Mouse (Mus musculus) MEL (cell line): ENCODE measurements around the gene Ezh1. TPM values are rescaled to one million over a fixed set of nuclear protein-coding genes. Genes with fewer than 3 reads are reported as not detected.

Experiments used
- DNase-seq: peaks from one replicate; pipeline ENCODE4 v3.0.0; 2011; ENCODE audit warnings: low read depth, low spot score
- H3K27ac ChIP-seq: 2 replicates; pipeline ENCODE4 v1.5.1; 2012; ENCODE audit warnings: low read depth, mild to moderate bottlenecking, control low read depth, low read length, moderate library complexity; ENCODE audit not compliant: control insufficient read depth
- H3K27me3 ChIP-seq, 2 experiments: fragments of 150-350 bp in 1 of 2; sonication (generic) in 1 of 2; 2 replicates each; pipeline ENCODE4 v1.6.1; 2012; ENCODE audit warnings: low read length in 2 of 2, mild to moderate bottlenecking in 2 of 2, improper control_type of control experiment in 1 of 2, moderate library complexity in 1 of 2; ENCODE audit not compliant: insufficient read depth in 2 of 2, control insufficient read depth in 1 of 2
- H3K36me3 ChIP-seq, 2 experiments: 2 replicates each; pipeline ENCODE4 v1.6.1; 2012 to 2014; ENCODE audit warnings: low read length in 2 of 2, improper control_type of control experiment in 1 of 2, inconsistent platforms in 1 of 2, mild to moderate bottlenecking in 1 of 2; ENCODE audit not compliant: insufficient read depth in 2 of 2, control insufficient read depth in 1 of 2
- H3K4me1 ChIP-seq, 2 experiments: fragments of 150-350 bp in 1 of 2; sonication (generic) in 1 of 2; 2 replicates each; pipeline ENCODE4 v1.6.1; 2012; ENCODE audit warnings: low read length in 2 of 2, improper control_type of control experiment in 1 of 2, mild to moderate bottlenecking in 1 of 2; ENCODE audit not compliant: insufficient read depth in 2 of 2, control insufficient read depth in 1 of 2
- H3K4me3 ChIP-seq, 2 experiments: fragments of 150-350 bp in 1 of 2; sonication (generic) in 1 of 2; 2 replicates each; pipeline ENCODE4 v1.5.1; 2012; ENCODE audit warnings: low read depth in 2 of 2, low read length in 2 of 2, mild to moderate bottlenecking in 2 of 2, moderate library complexity in 2 of 2, control low read depth in 1 of 2, improper control_type of control experiment in 1 of 2; ENCODE audit not compliant: control insufficient read depth in 1 of 2, insufficient read depth in 1 of 2
- H3K79me2 ChIP-seq: 2 replicates; pipeline ENCODE4 v1.6.1; 2012; ENCODE audit warnings: mild to moderate bottlenecking, low read length, moderate library complexity; ENCODE audit not compliant: control insufficient read depth, poor library complexity, insufficient read depth
- H3K9ac ChIP-seq: 2 replicates; pipeline ENCODE4 v1.6.1; 2012; ENCODE audit warnings: low read depth, mild to moderate bottlenecking, control low read depth, low read length, moderate library complexity; ENCODE audit not compliant: control insufficient read depth, poor library complexity, severe bottlenecking
- H3K9me3 ChIP-seq: fragments of 150-350 bp; sonication (generic); replicated peaks from 2 replicates; pipeline ENCODE4 v1.6.1; 2012; ENCODE audit warnings: mild to moderate bottlenecking, low read length, improper control_type of control experiment, moderate library complexity; ENCODE audit not compliant: insufficient read depth
- BHLHE40 ChIP-seq: IDR thresholded peaks from 2 replicates; pipeline ENCODE4 v1.6.1; 2012; ENCODE audit warnings: low read depth, mild to moderate bottlenecking, inconsistent platforms, low read length, improper control_type of control experiment, borderline replicate concordance
- CHD1 ChIP-seq: IDR thresholded peaks from 2 replicates; pipeline ENCODE4 v1.6.1; 2012; ENCODE audit warnings: low read depth, mild to moderate bottlenecking, inconsistent platforms, low read length, improper control_type of control experiment
- CHD2 ChIP-seq: IDR thresholded peaks from 2 replicates; pipeline ENCODE4 v1.6.1; 2011; ENCODE audit warnings: low read length, improper control_type of control experiment
- CTCF ChIP-seq, 3 experiments: IDR thresholded peaks in 2 of 3; conservative IDR thresholded peaks in 1 of 3; 2 replicates each; pipeline ENCODE4 v1.5.1; 2011 to 2012; ENCODE audit warnings: low read length in 3 of 3, low read depth in 2 of 3, mild to moderate bottlenecking in 2 of 3, improper control_type of control experiment in 1 of 3, inconsistent platforms in 1 of 3, mixed read lengths in 1 of 3, moderate library complexity in 1 of 3; ENCODE audit not compliant: control insufficient read depth in 1 of 3, insufficient read depth in 1 of 3, poor library complexity in 1 of 3, severe bottlenecking in 1 of 3
- E2F4 ChIP-seq: IDR thresholded peaks from 2 replicates; pipeline ENCODE4 v1.6.1; 2011; ENCODE audit warnings: low read depth, low read length, improper control_type of control experiment, borderline replicate concordance
- ELF1 ChIP-seq: IDR thresholded peaks from 2 replicates; pipeline ENCODE4 v1.6.1; 2014; ENCODE audit warnings: low read depth, mild to moderate bottlenecking, inconsistent platforms, low read length, improper control_type of control experiment, moderate library complexity
- EP300 ChIP-seq, 2 experiments: IDR thresholded peaks; 2 replicates each; pipeline ENCODE4 v1.6.1; 2011; ENCODE audit warnings: improper control_type of control experiment in 2 of 2, low read length in 2 of 2, low read depth in 1 of 2, mild to moderate bottlenecking in 1 of 2
- ETS1 ChIP-seq: IDR thresholded peaks from 2 replicates; pipeline ENCODE4 v1.6.1; 2012; ENCODE audit warnings: low read depth, mild to moderate bottlenecking, inconsistent platforms, low read length, improper control_type of control experiment, moderate library complexity
- GABPA ChIP-seq: IDR thresholded peaks from 2 replicates; pipeline ENCODE4 v1.6.1; 2012; ENCODE audit warnings: low read depth, mild to moderate bottlenecking, inconsistent platforms, low read length, improper control_type of control experiment, moderate library complexity
- GATA1 ChIP-seq: IDR thresholded peaks from 2 replicates; pipeline ENCODE4 v1.6.1; 2011; ENCODE audit warnings: low read depth, low read length, improper control_type of control experiment
- HCFC1 ChIP-seq: IDR thresholded peaks from 2 replicates; pipeline ENCODE4 v1.6.1; 2012; ENCODE audit warnings: low read depth, mild to moderate bottlenecking, inconsistent platforms, low read length, improper control_type of control experiment, moderate library complexity
- KAT2A ChIP-seq: conservative IDR thresholded peaks from 2 replicates; pipeline ENCODE4 v1.6.1; 2012; ENCODE audit warnings: low read depth, low read length, improper control_type of control experiment, inconsistent platforms
- MAFK ChIP-seq: IDR thresholded peaks from 2 replicates; pipeline ENCODE4 v1.6.1; 2011; ENCODE audit warnings: low read depth, mild to moderate bottlenecking, low read length, improper control_type of control experiment, borderline replicate concordance
- MAX ChIP-seq: IDR thresholded peaks from 2 replicates; pipeline ENCODE4 v1.6.1; 2011; ENCODE audit warnings: low read length, improper control_type of control experiment
- MAZ ChIP-seq: IDR thresholded peaks from 2 replicates; pipeline ENCODE4 v1.6.1; 2012; ENCODE audit warnings: low read depth, mild to moderate bottlenecking, inconsistent platforms, low read length, improper control_type of control experiment
- MEF2A ChIP-seq: IDR thresholded peaks from 2 replicates; pipeline ENCODE4 v1.6.1; 2014; ENCODE audit warnings: low read depth, mild to moderate bottlenecking, inconsistent platforms, low read length, improper control_type of control experiment; ENCODE audit not compliant: poor library complexity, insufficient replicate concordance, severe bottlenecking; ENCODE audit errors: extremely low read depth
- MYB ChIP-seq: IDR thresholded peaks from 2 replicates; pipeline ENCODE4 v1.6.1; 2011; ENCODE audit warnings: mild to moderate bottlenecking, low read depth, low read length, improper control_type of control experiment
- MYC ChIP-seq: IDR thresholded peaks from 2 replicates; pipeline ENCODE4 v1.6.1; 2011; ENCODE audit warnings: low read depth, mild to moderate bottlenecking, low read length, improper control_type of control experiment, moderate library complexity
- NELFE ChIP-seq: IDR thresholded peaks from 2 replicates; pipeline ENCODE4 v1.6.1; 2011; ENCODE audit warnings: low read depth, low read length, improper control_type of control experiment
- NRF1 ChIP-seq: IDR thresholded peaks from 2 replicates; pipeline ENCODE4 v1.6.1; 2014; ENCODE audit warnings: low read depth, mild to moderate bottlenecking, inconsistent platforms, low read length, improper control_type of control experiment, moderate library complexity; ENCODE audit not compliant: poor library complexity, insufficient read depth, severe bottlenecking
- POLR2A ChIP-seq, 2 experiments: IDR thresholded peaks; 2 replicates each; pipeline ENCODE4 v1.6.1; 2011 to 2012; ENCODE audit warnings: low read length in 2 of 2, mild to moderate bottlenecking in 2 of 2, control low read depth in 1 of 2, improper control_type of control experiment in 1 of 2, low read depth in 1 of 2, moderate library complexity in 1 of 2; ENCODE audit not compliant: control insufficient read depth in 1 of 2, insufficient read depth in 1 of 2, poor library complexity in 1 of 2
- RAD21 ChIP-seq: IDR thresholded peaks from 2 replicates; pipeline ENCODE4 v1.6.1; 2011; ENCODE audit warnings: mild to moderate bottlenecking, low read depth, low read length, improper control_type of control experiment
- RCOR1 ChIP-seq: IDR thresholded peaks from 2 replicates; pipeline ENCODE4 v1.6.1; 2012; ENCODE audit warnings: low read depth, mild to moderate bottlenecking, inconsistent platforms, low read length, improper control_type of control experiment
- SIN3A ChIP-seq: IDR thresholded peaks from 2 replicates; pipeline ENCODE4 v1.6.1; 2012; ENCODE audit warnings: low read length, improper control_type of control experiment, inconsistent platforms
- SMC3 ChIP-seq: IDR thresholded peaks from 2 replicates; pipeline ENCODE4 v1.6.1; 2011; ENCODE audit warnings: low read depth, low read length, improper control_type of control experiment
- TAL1 ChIP-seq: IDR thresholded peaks from 2 replicates; pipeline ENCODE4 v1.6.1; 2012; ENCODE audit warnings: mild to moderate bottlenecking, inconsistent platforms, low read length, moderate library complexity, mixed read lengths
- TBP ChIP-seq: IDR thresholded peaks from 2 replicates; pipeline ENCODE4 v1.8.0; 2011; ENCODE audit warnings: low read depth, low read length, improper control_type of control experiment
- TCF12 ChIP-seq: IDR thresholded peaks from 2 replicates; pipeline ENCODE4 v1.6.1; 2014; ENCODE audit warnings: low read depth, mild to moderate bottlenecking, inconsistent platforms, low read length, improper control_type of control experiment, moderate library complexity
- UBTF ChIP-seq: IDR thresholded peaks from 2 replicates; pipeline ENCODE4 v1.6.1; 2012; ENCODE audit warnings: low read depth, mild to moderate bottlenecking, inconsistent platforms, low read length, improper control_type of control experiment, moderate library complexity, borderline replicate concordance; ENCODE audit not compliant: insufficient read depth
- USF1 ChIP-seq: IDR thresholded peaks from 2 replicates; pipeline ENCODE4 v1.6.1; 2014; ENCODE audit warnings: low read depth, mild to moderate bottlenecking, inconsistent platforms, low read length, improper control_type of control experiment, moderate library complexity
- USF2 ChIP-seq, 2 experiments: IDR thresholded peaks; 2 replicates each; pipeline ENCODE4 v1.6.1; 2011 to 2012; ENCODE audit warnings: improper control_type of control experiment in 2 of 2, low read length in 2 of 2, borderline replicate concordance in 1 of 2, inconsistent platforms in 1 of 2, low read depth in 1 of 2, mild to moderate bottlenecking in 1 of 2; ENCODE audit not compliant: insufficient read depth in 1 of 2
- ZC3H11A ChIP-seq: IDR thresholded peaks from 2 replicates; pipeline ENCODE4 v1.6.1; 2012; ENCODE audit warnings: low read depth, mild to moderate bottlenecking, inconsistent platforms, low read length, improper control_type of control experiment
- ZKSCAN1 ChIP-seq: IDR thresholded peaks from 2 replicates; pipeline ENCODE4 v1.6.1; 2012; ENCODE audit warnings: low read depth, mild to moderate bottlenecking, inconsistent platforms, low read length, improper control_type of control experiment, moderate library complexity
- ZMIZ1 ChIP-seq: IDR thresholded peaks from 2 replicates; pipeline ENCODE4 v1.6.1; 2012; ENCODE audit warnings: low read depth, mild to moderate bottlenecking, inconsistent platforms, low read length, improper control_type of control experiment, moderate library complexity
- ZNF384 ChIP-seq: IDR thresholded peaks from 2 replicates; pipeline ENCODE4 v1.6.1; 2012; ENCODE audit warnings: low read depth, mild to moderate bottlenecking, inconsistent platforms, low read length, improper control_type of control experiment
- polyA plus RNA-seq, 2 experiments: library from polyadenylated mRNA; stranded (reverse) in 1 of 2; unstranded in 1 of 2; fragments of >175 nt in 1 of 2; fragments of >200 nt in 1 of 2; gene quantifications; 2 replicates each; pipeline versions ENCODE4 v1.2.1 to v1.2.4; 2012; ENCODE audit warnings: low replicate concordance in 2 of 2, low read depth in 1 of 2; ENCODE audit not compliant: insufficient read length in 2 of 2, insufficient read depth in 1 of 2, missing spikeins in 1 of 2
- total RNA-seq: library from RNA; depleted of rRNA; stranded (reverse); fragments of 300-350 nt; gene quantifications from 2 replicates; pipeline ENCODE4 v1.2.3, GENCODE M21; 2012

Gene Ezh1
- total and polyA plus RNA-seq, 3 experiments, result 5.0 to 8.4 TPM; not detected in 1

DNA sequence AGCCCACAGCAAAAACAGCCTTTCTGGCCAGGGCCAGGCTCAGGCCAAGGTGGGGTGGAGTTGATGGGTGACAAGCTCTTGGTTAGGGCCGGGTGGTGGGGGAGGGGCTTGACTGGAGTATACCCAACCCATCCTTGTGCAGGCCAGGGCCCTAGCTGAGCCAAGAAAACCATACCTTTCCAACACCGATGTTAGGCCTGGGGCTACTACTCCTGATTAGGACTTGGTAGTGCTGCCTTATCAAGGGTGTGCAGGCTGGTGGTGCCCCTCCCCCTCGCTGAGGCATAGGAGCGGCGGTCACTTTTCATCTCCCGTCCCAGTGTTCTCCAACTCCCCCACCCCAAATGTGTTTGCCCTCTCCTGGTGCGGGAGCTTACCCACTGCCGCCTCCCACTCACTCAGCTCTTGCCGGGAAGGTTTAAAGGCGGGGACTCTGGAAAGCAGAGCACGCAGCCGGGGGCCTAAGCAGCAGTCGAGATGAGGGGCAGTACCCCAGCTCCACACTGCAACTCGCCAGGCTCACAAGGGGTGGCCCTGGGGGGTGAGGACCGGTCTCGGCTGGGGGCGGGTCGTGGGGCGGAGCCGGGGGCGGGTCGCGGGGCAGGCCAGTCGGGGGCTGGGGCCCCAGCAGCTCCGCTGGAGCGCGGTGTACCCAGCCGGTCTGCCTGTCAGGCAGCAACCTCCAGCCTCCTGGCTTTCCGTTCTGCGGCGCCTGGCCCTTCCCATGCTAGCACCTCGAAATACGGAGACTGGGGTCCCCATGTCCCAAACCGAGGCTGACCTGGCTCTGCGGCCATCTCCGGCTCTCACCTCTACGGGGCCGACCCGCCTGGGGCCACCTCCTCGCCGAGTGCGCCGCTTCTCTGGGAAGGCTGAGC is 33.9 kb upstream of the Ezh1 start, which contains the start of gene Wnk4:
Wnk4 (plus strand) TSS at position 620 of the 878 bp plus-strand sequence.
- Histone ChIP-seq H3K36me3 (peaks cover 0 to 10% of the 10 kb centered on the region in 2 experiments; a peak in 2 of 4 replicates), H3K4me3 (peak within 1 kb of the TSS; percentile 72 to 80), H3K27ac (peak within 1 kb of the TSS; percentile 23), H3K9me3 (no peaks in the 10 kb centered on the region), H3K9ac (peak within 1 kb of the TSS; percentile 80), H3K79me2 (peaks cover 3% of the 10 kb centered on the region; the same call in 1 of the 2 replicates), H3K27me3 (no peaks in the 10 kb centered on the region; a peak in 1 of 4 replicates), H3K4me1 (peaks cover 3 to 20% of the 10 kb centered on the region in 2 experiments; a peak in 3 of 4 replicates)
- peak; percentile 68 for TF ChIP-seq CHD2
- TF ChIP-seq NELFE, result no peak; the same call in 1 of the 2 replicates
- TF ChIP-seq KAT2A, result no peak
- peak; percentile 85 for TF ChIP-seq GATA1
- TF ChIP-seq HCFC1, result peak; percentile 58
- TF ChIP-seq MYB, result peak; percentile 28; the same call in 1 of the 2 replicates
- TF ChIP-seq SMC3, result peak; percentile 26; the same call in 1 of the 2 replicates
- TF ChIP-seq MAZ, result peak; percentile 75
- TF ChIP-seq CTCF (IDR thresholded peaks at IDR 0.05 in 2 of 3, conservative IDR thresholded peaks at IDR 0.05 in 1 of 3; ENCODE audit: control insufficient read depth in 1 of 3, insufficient read depth in 1 of 3, low read depth in 2 of 3, low read length in 3 of 3, poor library complexity in 1 of 3, severe bottlenecking in 1 of 3), result no peak
- no peak for TF ChIP-seq USF2 (IDR thresholded peaks at IDR 0.05; ENCODE audit: borderline replicate concordance in 1 of 2, insufficient read depth in 1 of 2, low read depth in 1 of 2, low read length in 2 of 2)
- peak; percentile 53 for TF ChIP-seq SIN3A
- TF ChIP-seq GABPA, result no peak
- TF ChIP-seq MEF2A, result no peak
- TF ChIP-seq POLR2A (IDR thresholded peaks at IDR 0.05; ENCODE audit: control insufficient read depth in 1 of 2, insufficient read depth in 1 of 2, low read depth in 1 of 2, low read length in 2 of 2, poor library complexity in 1 of 2), result peak; percentile 51 to 58; a peak in 2 of 4 replicates
- peak; percentile 76 to 83 for TF ChIP-seq EP300 (IDR thresholded peaks at IDR 0.05; ENCODE audit: low read depth in 1 of 2, low read length in 2 of 2)
- peak; percentile 40; the same call in 1 of the 2 replicates for TF ChIP-seq ETS1
- no peak for TF ChIP-seq TBP
- TF ChIP-seq ZMIZ1, result no peak
- no peak for TF ChIP-seq ZC3H11A
- TF ChIP-seq NRF1, result no peak
- TF ChIP-seq E2F4, result no peak
- no peak for TF ChIP-seq ZNF384
- TF ChIP-seq CHD1, result no peak
- TF ChIP-seq USF1, result no peak
- no peak for TF ChIP-seq MYC
- peak; percentile 63 for TF ChIP-seq RCOR1
- no peak for TF ChIP-seq ELF1
- TF ChIP-seq RAD21, result no peak
- peak; percentile 89 for TF ChIP-seq TCF12
- peak; percentile 43; the same call in 1 of the 2 replicates for TF ChIP-seq MAX
- TF ChIP-seq UBTF, result no peak
- TF ChIP-seq ZKSCAN1, result no peak
- TF ChIP-seq MAFK, result no peak
- TF ChIP-seq BHLHE40, result no peak
- TF ChIP-seq TAL1, result peak; percentile 93
- DNase-seq, result peak; percentile 78
